Mouse (Mus musculus) cortical plate, adult 2 months (tissue): ENCODE data around the gene Ccdc85b.

ENCODE experiments used
- CTCF ChIP-seq: fragments of 200-500 bp; IDR thresholded peaks from 2 replicates; pipeline ENCODE4 v1.5.1; 2011; ENCODE audit warnings: mild to moderate bottlenecking, control low read depth, low read length; ENCODE audit not compliant: insufficient read depth; ENCODE audit errors: extremely low read depth
- POLR2A ChIP-seq: fragments of 200-500 bp; IDR thresholded peaks from 2 replicates; pipeline ENCODE4 v1.6.1; 2011; ENCODE audit warnings: mild to moderate bottlenecking, low read length, control low read depth; ENCODE audit not compliant: insufficient read depth; ENCODE audit errors: extremely low read depth

GRCm38 (mm10) chr19:5461411-5461810 is 3.7 kb upstream of the Ccdc85b start:
- no peak for TF ChIP-seq CTCF
- TF ChIP-seq POLR2A = no peak
